Mouse (Mus musculus): Measurements from ENCODE around the gene Ucp1. TPM values are rescaled to one million over a fixed set of nuclear protein-coding genes. Genes with fewer than 3 reads are reported as not detected.
A peak's percentile ranks its signal among the peaks of the same experiment; 100 is the strongest.

Ucp1 gene
- total RNA-seq, 2 experiments from 2014 or later: 366 to 492 TPM

GRCm38 (mm10) chr8:83331567-83331898 is 41.4 kb downstream of the Ucp1 start:
- no peak for DNase-seq (ENCODE audit: low spot score in 2 of 2)

GRCm38 (mm10) chr8:83331899-83332697 is 41.9 kb downstream of the Ucp1 start, which contains the start of gene Elmod2:
Gene Elmod2 (minus strand): TSS chr8:83332486.
- DNase-seq (ENCODE audit: low spot score in 2 of 2): peak; percentile 93 to 97

- no peak for DNase-seq (ENCODE audit: low spot score in 2 of 2)
Observed at GRCm38 (mm10) chr8:83332864-83333263, 42.7 kb downstream of the Ucp1 start.

GRCm38 (mm10) chr8:83342076-83342475 is 51.9 kb downstream of the Ucp1 start:
- no peak for DNase-seq (ENCODE audit: low spot score in 2 of 2)

- no peak for DNase-seq (ENCODE audit: low spot score in 2 of 2)
Observed at GRCm38 (mm10) chr8:83342693-83343092, 52.5 kb downstream of the Ucp1 start.

Other genes starting within 250 kb of the Ucp1 start
- 10 to 100 TPM; 10.8 to 13.4 TPM for gene Tbc1d9, start 125.0 kb upstream of the Ucp1 start, total RNA-seq (2021)
- gene Gm10645, start 124.2 kb upstream of the Ucp1 start, total RNA-seq (2021): under 1 TPM; 0.68 to 0.92 TPM
- 10 to 100 TPM; 19.1 to 25.0 TPM for gene Elmod2, start 42.1 kb downstream of the Ucp1 start, total RNA-seq (2021)
- gene Mgat4d, start 58.1 kb downstream of the Ucp1 start, total RNA-seq (2021): not detected
- gene Clgn, start 99.5 kb downstream of the Ucp1 start, total RNA-seq (2021): under 1 TPM; 0.54 to 0.98 TPM
- gene Scoc, start 168.0 kb downstream of the Ucp1 start, total RNA-seq (2021): 10 to 100 TPM; 65.5 to 68.8 TPM
- gene Olfr370, start 245.4 kb downstream of the Ucp1 start, total RNA-seq (2021): not detected